Comparison of ENCODE assay signal across 14 mouse cellular contexts in the genomic region with DNA sequence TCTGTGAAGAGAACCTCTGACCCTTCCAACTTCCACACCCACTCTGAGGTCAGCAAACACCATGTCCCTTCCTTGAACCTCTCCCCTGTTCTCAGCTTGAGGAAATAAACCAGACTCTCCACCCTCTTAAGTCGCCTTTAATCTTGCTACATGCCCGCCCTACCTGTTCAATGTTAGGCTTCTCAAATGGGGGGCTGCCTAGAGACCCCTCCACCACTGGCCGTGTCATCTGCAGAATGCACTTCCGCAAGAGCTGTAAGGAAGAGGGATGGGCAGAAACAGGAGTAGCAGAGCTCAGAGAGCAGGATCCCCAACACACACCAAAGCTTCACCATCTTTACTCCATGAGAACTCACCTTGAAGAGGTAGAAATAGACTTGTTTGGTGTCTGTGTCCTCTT. TPM values are rescaled to one million over a fixed set of nuclear protein-coding genes. Genes with fewer than 3 reads are reported as not detected.
A peak's percentile ranks its signal among the peaks of the same experiment; 100 is the strongest.
DNase-seq lines count a peak whose midpoint lies in the region; ATAC-seq and TF ChIP-seq lines count a peak whose summit lies in the region.
"Had no signal": no experiment of that assay in that cellular context is flagged by ENCODE, and none has a peak within 500 bp of the region (broad histone marks: within the 10 kb centered on the region; RNA-seq: fewer than 3 reads in every experiment).

No protein-coding gene starts in this region.

- H3K4me3 ChIP-seq in hindbrain, embryonic 12.5 days, result no peak overlapping the region
- H3K4me3 ChIP-seq in hindbrain, embryonic 11.5 days (ENCODE audit: low read depth, low read length), result no peak overlapping the region
- H3K4me3 ChIP-seq in ES-E14 (ENCODE audit: insufficient read depth in 1 of 2, low read depth in 1 of 2, low read length in 2 of 2, poor library complexity in 1 of 2, severe bottlenecking in 1 of 2), result no peak overlapping the region
- peak overlapping the region; percentile 96; the same call in 1 of the 2 replicates for H3K4me3 ChIP-seq in forebrain, embryonic 13.5 days
- no peak overlapping the region for H3K4me3 ChIP-seq in midbrain, embryonic 14.5 days (replicated peaks; ENCODE audit: low read depth, low read length)

- peaks cover 30% of the 10 kb centered on the region for H3K4me1 ChIP-seq in hindbrain, embryonic 12.5 days
- peaks cover 9% of the 10 kb centered on the region for H3K4me1 ChIP-seq in hindbrain, embryonic 11.5 days (replicated peaks; ENCODE audit: control insufficient read depth, insufficient read depth, low read length)
- peaks cover 2 to 12% of the 10 kb centered on the region in 2 experiments; a peak in 3 of 4 replicates for H3K4me1 ChIP-seq in ES-E14 (ENCODE audit: control insufficient read depth in 2 of 2, insufficient read depth in 2 of 2, low read length in 2 of 2, poor library complexity in 1 of 2)
- peaks cover 29% of the 10 kb centered on the region for H3K4me1 ChIP-seq in forebrain, embryonic 13.5 days
- H3K4me1 ChIP-seq in midbrain, embryonic 14.5 days (ENCODE audit: control insufficient read depth, insufficient read depth, low read length), result peaks cover 18% of the 10 kb centered on the region

- no peak overlapping the region for H3K27ac ChIP-seq in hindbrain, embryonic 12.5 days
- no peak overlapping the region for H3K27ac ChIP-seq in hindbrain, embryonic 11.5 days (ENCODE audit: low read depth, low read length)
- no peak overlapping the region for H3K27ac ChIP-seq in ES-E14 (ENCODE audit: insufficient read depth, low read depth, low read length, poor library complexity, severe bottlenecking)
- no peak overlapping the region for H3K27ac ChIP-seq in forebrain, embryonic 13.5 days
- H3K27ac ChIP-seq in midbrain, embryonic 14.5 days (replicated peaks; ENCODE audit: low read depth, low read length), result no peak overlapping the region

- H3K36me3 ChIP-seq in hindbrain, embryonic 12.5 days, result peaks cover 52% of the 10 kb centered on the region
- H3K36me3 ChIP-seq in hindbrain, embryonic 11.5 days (ENCODE audit: control insufficient read depth, insufficient read depth, low read length), result peaks cover 11% of the 10 kb centered on the region; the same call in 1 of the 2 replicates
- peaks cover 51% of the 10 kb centered on the region for H3K36me3 ChIP-seq in ES-E14 (ENCODE audit: control insufficient read depth, insufficient read depth, low read length, poor library complexity, severe bottlenecking)
- peaks cover 57% of the 10 kb centered on the region for H3K36me3 ChIP-seq in forebrain, embryonic 13.5 days (ENCODE audit: poor library complexity, severe bottlenecking)
- H3K36me3 ChIP-seq in midbrain, embryonic 14.5 days (ENCODE audit: control insufficient read depth, insufficient read depth, low read length), result peaks cover 47% of the 10 kb centered on the region

- H3K4me2 ChIP-seq in hindbrain, embryonic 12.5 days (replicated peaks), result peak overlapping the region; percentile 70
- no peak overlapping the region for H3K4me2 ChIP-seq in hindbrain, embryonic 11.5 days (replicated peaks; ENCODE audit: low read depth, low read length)
- no peak overlapping the region for H3K4me2 ChIP-seq in forebrain, embryonic 13.5 days
- peak overlapping the region; percentile 64 for H3K4me2 ChIP-seq in midbrain, embryonic 14.5 days (ENCODE audit: low read length)

- ATAC-seq in hindbrain, embryonic 12.5 days (ENCODE audit: low FRiP score), result no peak
- ATAC-seq in hindbrain, embryonic 11.5 days (ENCODE audit: low FRiP score), result no peak
- ATAC-seq in forebrain, embryonic 13.5 days, result no peak
- no peak for ATAC-seq in midbrain, embryonic 14.5 days (ENCODE audit: low FRiP score, low TSS enrichment)
- ATAC-seq: CD4-positive, CD25-positive, alpha-beta regulatory T cell, adult 4 months had no signal

- H3K9me3 ChIP-seq in hindbrain, embryonic 12.5 days (replicated peaks), result no peaks in the 10 kb centered on the region
- no peaks in the 10 kb centered on the region for H3K9me3 ChIP-seq in hindbrain, embryonic 11.5 days (ENCODE audit: control insufficient read depth, low read length)
- no peaks in the 10 kb centered on the region for H3K9me3 ChIP-seq in ES-E14 (ENCODE audit: control insufficient read depth, insufficient read depth, low read depth, low read length)
- H3K9me3 ChIP-seq in forebrain, embryonic 13.5 days (replicated peaks), result no peaks in the 10 kb centered on the region
- H3K9me3 ChIP-seq in midbrain, embryonic 14.5 days (ENCODE audit: control insufficient read depth, low read length), result no peaks in the 10 kb centered on the region

- no peak for DNase-seq in hindbrain, embryonic 11.5 days (ENCODE audit: low spot score)
- DNase-seq in ES-E14 (ENCODE audit: low read depth, low spot score), result no peak
- DNase-seq in midbrain, embryonic 14.5 days, result no peak
- DNase-seq in MN1 (ENCODE audit: low spot score), result no peak
- no peak for DNase-seq in thymus, postnatal 36 days
- DNase-seq in spleen, postnatal 10 days (ENCODE audit: low spot score in 2 of 2), result no peak
- DNase-seq: thymus, adult 18-20 months had no signal

- in situ Hi-C loops in ES-E14 (cut with MboI; ENCODE audit: low sequenced_read_pairs in 2 of 2, unreplicated experiment in 2 of 2), result no loop called here

- 89% methylated on average over 4 of the region's 4 CpGs for WGBS in hindbrain, embryonic 12.5 days
- WGBS in hindbrain, embryonic 11.5 days, result 95% methylated on average over 4 of the region's 4 CpGs
- 90% methylated on average over 4 of the region's 4 CpGs for WGBS in forebrain, embryonic 13.5 days
- WGBS in midbrain, embryonic 14.5 days, result 94% methylated on average over 4 of the region's 4 CpGs

- peak overlapping the region; percentile 80; the same call in 1 of the 2 replicates for H3K9ac ChIP-seq in hindbrain, embryonic 12.5 days
- no peak overlapping the region for H3K9ac ChIP-seq in hindbrain, embryonic 11.5 days (ENCODE audit: low read depth, low read length)
- H3K9ac ChIP-seq in ES-E14 (ENCODE audit: insufficient read depth, low read depth, low read length, poor library complexity, severe bottlenecking), result peak overlapping the region; percentile 63; the same call in 1 of the 2 replicates
- H3K9ac ChIP-seq in forebrain, embryonic 13.5 days, result peak overlapping the region; percentile 92; the same call in 1 of the 2 replicates
- no peak overlapping the region for H3K9ac ChIP-seq in midbrain, embryonic 14.5 days (replicated peaks; ENCODE audit: low read length)

- H3K27me3 ChIP-seq in hindbrain, embryonic 12.5 days, result peaks cover 5% of the 10 kb centered on the region; the same call in 1 of the 2 replicates
- H3K27me3 ChIP-seq in hindbrain, embryonic 11.5 days (ENCODE audit: control insufficient read depth, insufficient read depth, low read length), result no peaks in the 10 kb centered on the region
- no peaks in the 10 kb centered on the region for H3K27me3 ChIP-seq in forebrain, embryonic 13.5 days
- no peaks in the 10 kb centered on the region for H3K27me3 ChIP-seq in midbrain, embryonic 14.5 days (ENCODE audit: control insufficient read depth, insufficient read depth, low read length)

TF ChIP-seq in ES-E14, 5 proteins besides CTCF, POLR2A, EP300 and RAD21:
- TF ChIP-seq MAFK (IDR thresholded peaks at IDR 0.05; ENCODE audit: insufficient read depth, low read depth, low read length), result no peak
- no peak for TF ChIP-seq HCFC1 (IDR thresholded peaks at IDR 0.05; ENCODE audit: borderline replicate concordance, insufficient read depth, low read length)

RNA-seq across cellular contexts. Expression of a gene that starts 1.3 kb away (rescaled TPM):
- polyA plus RNA-seq in hindbrain, embryonic 12.5 days (2016; fragmentation: Nextera tagmentation; extraction: Ambion mirVana), result 61.4 and 61.8 TPM in 2 replicates
- 47.2 and 50.3 TPM in 2 replicates for polyA plus RNA-seq in hindbrain, embryonic 11.5 days (2014; fragmentation: Nextera tagmentation; extraction: Ambion mirVana)
- 40.8 and 44.4 TPM in 2 replicates for total RNA-seq in ES-E14 (2012; rRNA removed)
- 41.6 and 48.7 TPM in 2 replicates for polyA plus RNA-seq in forebrain, embryonic 13.5 days (2015; fragmentation: Nextera tagmentation; extraction: Ambion mirVana)
- 50.0 and 53.7 TPM in 2 replicates for polyA plus RNA-seq in midbrain, embryonic 14.5 days (2014; fragmentation: Nextera tagmentation; extraction: Ambion mirVana)

RNA-seq across cellular contexts. Expression of a gene that starts 2.7 kb away (rescaled TPM):
- 0.35 and 0.38 TPM in 2 replicates for polyA plus RNA-seq in hindbrain, embryonic 12.5 days (2016; fragmentation: Nextera tagmentation; extraction: Ambion mirVana)
- polyA plus RNA-seq in hindbrain, embryonic 11.5 days (2014; fragmentation: Nextera tagmentation; extraction: Ambion mirVana), result 0.50 and 0.82 TPM in 2 replicates
- 0.49 and 1.6 TPM in 2 replicates for total RNA-seq in ES-E14 (2012; rRNA removed)
- not detected in 2 replicates for polyA plus RNA-seq in forebrain, embryonic 13.5 days (2015; fragmentation: Nextera tagmentation; extraction: Ambion mirVana)
- 0.70 TPM in 1 of 2 replicates, not detected in the other for polyA plus RNA-seq in midbrain, embryonic 14.5 days (2014; fragmentation: Nextera tagmentation; extraction: Ambion mirVana)
- total RNA-seq: monocyte, adult 5-6 weeks had no signal
- polyA plus RNA-seq: frontal cortex, adult 2 months; large intestine, adult 2 months had no signal

RNA-seq across cellular contexts. Expression of a gene that starts 6.9 kb away (rescaled TPM):
- polyA plus RNA-seq in hindbrain, embryonic 12.5 days (2016; fragmentation: Nextera tagmentation; extraction: Ambion mirVana), result 1.4 and 2.7 TPM in 2 replicates
- 1.8 and 1.9 TPM in 2 replicates for polyA plus RNA-seq in hindbrain, embryonic 11.5 days (2014; fragmentation: Nextera tagmentation; extraction: Ambion mirVana)
- 2.3 and 4.1 TPM in 2 replicates for total RNA-seq in ES-E14 (2012; rRNA removed)
- polyA plus RNA-seq in forebrain, embryonic 13.5 days (2015; fragmentation: Nextera tagmentation; extraction: Ambion mirVana), result 1.8 and 2.1 TPM in 2 replicates
- 2.0 and 2.1 TPM in 2 replicates for polyA plus RNA-seq in midbrain, embryonic 14.5 days (2014; fragmentation: Nextera tagmentation; extraction: Ambion mirVana)

RNA-seq across cellular contexts. Expression of a gene that starts 18.7 kb away (rescaled TPM):
- polyA plus RNA-seq in hindbrain, embryonic 12.5 days (2016; fragmentation: Nextera tagmentation; extraction: Ambion mirVana), result 0.53 and 0.74 TPM in 2 replicates
- 0.08 and 0.71 TPM in 2 replicates for polyA plus RNA-seq in hindbrain, embryonic 11.5 days (2014; fragmentation: Nextera tagmentation; extraction: Ambion mirVana)
- 0.09 and 0.37 TPM in 2 replicates for total RNA-seq in ES-E14 (2012; rRNA removed)
- 0.18 and 0.48 TPM in 2 replicates for polyA plus RNA-seq in forebrain, embryonic 13.5 days (2015; fragmentation: Nextera tagmentation; extraction: Ambion mirVana)
- polyA plus RNA-seq in midbrain, embryonic 14.5 days (2014; fragmentation: Nextera tagmentation; extraction: Ambion mirVana), result 0.41 and 0.49 TPM in 2 replicates
- polyA plus RNA-seq: liver, embryonic 16.5 days had no signal

RNA-seq across cellular contexts. Expression of a gene that starts 27.0 kb away (rescaled TPM):
- 17.7 and 19.9 TPM in 2 replicates for polyA plus RNA-seq in hindbrain, embryonic 12.5 days (2016; fragmentation: Nextera tagmentation; extraction: Ambion mirVana)
- 76.6 and 87.5 TPM in 2 replicates for polyA plus RNA-seq in hindbrain, embryonic 11.5 days (2014; fragmentation: Nextera tagmentation; extraction: Ambion mirVana)
- total RNA-seq in ES-E14 (2012; rRNA removed), result 83.8 and 124 TPM in 2 replicates
- polyA plus RNA-seq in forebrain, embryonic 13.5 days (2015; fragmentation: Nextera tagmentation; extraction: Ambion mirVana), result 22.7 and 23.1 TPM in 2 replicates
- 86.8 and 156 TPM in 2 replicates for polyA plus RNA-seq in midbrain, embryonic 14.5 days (2014; fragmentation: Nextera tagmentation; extraction: Ambion mirVana)

Comparison
In these comparisons a context has a peak if more than half of its experiments do, and no peak if none do; other contexts are left out.
1. H3K4me2 ChIP-seq: peak in hindbrain, embryonic 12.5 days (single experiment) and midbrain, embryonic 14.5 days (single experiment); none in hindbrain, embryonic 11.5 days (single experiment) and forebrain, embryonic 13.5 days (single experiment).
2. H3K9ac ChIP-seq: peak in hindbrain, embryonic 12.5 days (single experiment), ES-E14 (single experiment) and forebrain, embryonic 13.5 days (single experiment); none in hindbrain, embryonic 11.5 days (single experiment) and midbrain, embryonic 14.5 days (single experiment).